Mouse (Mus musculus): Measurements from ENCODE around the gene Cnnm1.
"Not testable (repeated sequence)": the region's sequence is repeated elsewhere in the genome, so short reads cannot be mapped to it uniquely, and the experiment has no call there.

Cnnm1 gene

GRCm38 (mm10) chr19:43465601-43466255 is 25.5 kb downstream of the Cnnm1 start:
- DNase-seq: no peak

- no peak for DNase-seq
These were observed 27.9 kb downstream of the Cnnm1 start for GRCm38 (mm10) chr19:43467927-43468685.

- DNase-seq: no peak
These were observed 29.1 kb downstream of the Cnnm1 start for GRCm38 (mm10) chr19:43469333-43469732.

DNA sequence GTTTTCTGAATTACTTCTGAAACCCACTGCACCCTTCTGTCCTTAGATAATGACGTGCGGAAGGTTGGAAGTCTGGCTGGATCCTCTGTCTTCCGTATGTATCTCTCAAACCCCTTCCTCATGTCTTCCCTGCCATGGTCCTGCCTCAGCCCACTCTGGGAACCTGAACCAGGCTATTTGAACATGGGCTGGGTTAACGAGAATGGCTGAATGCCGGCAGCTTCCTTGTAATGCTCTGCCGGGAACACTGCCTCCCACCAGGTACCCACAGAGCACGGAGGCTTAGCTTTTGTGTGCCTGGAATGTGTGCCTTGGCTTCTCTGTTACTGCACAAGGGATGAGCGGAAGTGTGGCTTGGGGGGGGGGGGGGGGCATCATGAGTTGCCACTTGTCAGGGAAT is 32.1 kb downstream of the Cnnm1 start:
- DNase-seq: no peak

- DNase-seq: no peak
These were observed 32.5 kb downstream of the Cnnm1 start for GRCm38 (mm10) chr19:43472781-43473180.

DNA sequence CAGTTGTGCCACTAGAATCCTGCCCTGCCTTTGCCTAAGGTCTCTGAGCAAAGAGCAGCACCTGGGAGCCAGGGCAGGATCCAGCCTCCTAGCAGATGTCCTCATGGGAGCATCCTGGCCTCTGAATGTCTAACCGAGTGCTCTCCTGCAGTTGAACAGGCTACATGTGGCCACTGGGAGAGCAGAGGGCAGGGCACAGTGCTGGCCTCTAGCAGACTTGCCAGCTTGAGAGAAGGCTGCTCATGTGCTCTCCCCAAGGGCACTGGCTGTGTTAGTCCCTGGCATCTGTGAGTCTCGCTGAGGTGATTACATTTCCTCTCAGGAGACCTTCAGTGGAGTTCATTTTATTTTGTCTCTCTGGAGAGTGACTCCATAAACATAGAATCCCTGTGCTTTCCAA is 35.4 kb downstream of the Cnnm1 start:
- no peak for DNase-seq

DNA sequence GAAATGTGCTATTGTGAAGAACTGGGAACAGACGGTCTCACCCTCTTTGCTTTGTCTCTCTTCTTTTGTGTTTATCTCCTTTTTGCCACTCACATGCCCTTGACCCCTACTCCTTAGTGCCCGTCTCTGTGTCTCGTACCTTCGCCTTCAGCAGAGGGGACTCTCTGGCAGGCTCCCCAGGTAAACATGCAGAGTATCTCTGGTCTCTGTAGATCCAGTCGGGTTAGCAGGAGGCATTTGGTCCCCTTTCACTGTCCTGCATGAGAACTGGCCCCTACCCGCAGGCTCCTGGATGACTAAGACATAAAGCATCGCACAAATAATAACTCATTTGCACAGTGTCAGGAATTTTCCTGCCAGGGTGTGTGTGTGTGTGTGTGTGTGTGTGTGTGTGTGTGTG is 35.8 kb downstream of the Cnnm1 start:
- DNase-seq: no peak

- DNase-seq: no peak
These were observed 37.2 kb downstream of the Cnnm1 start for GRCm38 (mm10) chr19:43477436-43477835.

DNA sequence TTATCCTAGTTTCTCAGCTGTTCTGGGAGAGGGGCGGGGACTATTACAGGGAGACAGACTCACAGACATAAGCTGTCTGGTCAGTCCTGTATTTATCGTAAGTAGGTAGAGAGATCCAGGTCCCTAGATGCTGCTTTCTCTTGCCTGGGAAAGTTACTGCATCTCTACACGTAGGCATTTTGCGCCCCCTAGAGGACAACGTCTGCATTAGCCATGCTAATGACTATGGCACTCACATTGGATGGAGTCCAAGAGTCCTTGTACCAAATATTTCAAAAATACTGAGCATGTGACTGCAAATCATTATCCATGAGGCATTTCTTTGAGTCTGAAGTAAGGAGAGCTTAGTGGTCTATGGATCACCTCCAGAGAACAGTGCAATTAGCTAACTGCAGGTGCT is 38.7 kb downstream of the Cnnm1 start:
- peak; percentile 41 to 65 for DNase-seq

DNA sequence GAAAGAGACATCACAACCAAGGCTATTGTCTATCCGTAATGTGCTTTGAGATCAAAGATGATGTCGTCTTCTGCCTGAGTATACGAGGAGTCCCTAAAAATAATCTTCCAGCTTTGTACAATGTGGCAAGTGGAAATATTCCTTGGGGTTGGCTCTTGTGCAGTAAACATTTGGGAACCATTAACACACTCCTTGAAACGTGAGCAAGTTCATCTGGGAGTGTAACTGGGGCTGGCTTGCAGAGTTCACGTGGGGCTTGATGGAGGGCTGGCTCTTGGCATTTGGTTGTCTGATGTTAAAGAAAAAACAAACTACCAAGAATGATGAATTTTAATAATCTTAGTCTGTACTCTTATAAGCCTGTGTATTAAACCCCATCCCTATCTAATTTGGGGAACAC is 39.2 kb downstream of the Cnnm1 start:
- no peak for DNase-seq

GRCm38 (mm10) chr19:43480512-43480911 is 40.3 kb downstream of the Cnnm1 start:
- DNase-seq: no peak

- peak in 1 of 2 experiments; percentile 39 for DNase-seq
These were observed 47.2 kb downstream of the Cnnm1 start for GRCm38 (mm10) chr19:43487429-43487828.

- DNase-seq: not testable (repeated sequence)
These were observed 53.1 kb downstream of the Cnnm1 start for GRCm38 (mm10) chr19:43493316-43493715.

GRCm38 (mm10) chr19:43493878-43494277 is 53.6 kb downstream of the Cnnm1 start:
- DNase-seq: no peak

- no peak for DNase-seq
These were observed 54.7 kb downstream of the Cnnm1 start for GRCm38 (mm10) chr19:43494914-43495313.

DNA sequence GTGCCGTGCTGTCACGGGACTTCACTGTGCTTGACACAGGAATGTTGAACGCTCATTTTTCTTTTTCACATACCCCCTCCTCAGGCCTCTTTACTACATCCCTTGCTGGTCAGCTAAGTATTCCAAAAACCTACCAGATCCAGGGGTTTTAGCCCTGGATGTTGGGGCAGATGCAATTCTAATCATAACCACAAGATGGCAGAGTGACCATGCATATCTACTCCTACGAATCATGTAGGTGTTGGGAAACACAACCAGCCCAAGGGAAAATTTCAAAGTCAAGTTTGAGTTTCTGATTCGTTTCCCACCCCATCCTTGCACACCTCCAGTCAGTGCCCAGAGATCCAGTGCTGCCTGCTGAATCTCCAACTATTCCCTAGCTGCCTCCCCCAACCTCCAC is 55.6 kb downstream of the Cnnm1 start:
- peak in 1 of 2 experiments; percentile 52 for DNase-seq

DNA sequence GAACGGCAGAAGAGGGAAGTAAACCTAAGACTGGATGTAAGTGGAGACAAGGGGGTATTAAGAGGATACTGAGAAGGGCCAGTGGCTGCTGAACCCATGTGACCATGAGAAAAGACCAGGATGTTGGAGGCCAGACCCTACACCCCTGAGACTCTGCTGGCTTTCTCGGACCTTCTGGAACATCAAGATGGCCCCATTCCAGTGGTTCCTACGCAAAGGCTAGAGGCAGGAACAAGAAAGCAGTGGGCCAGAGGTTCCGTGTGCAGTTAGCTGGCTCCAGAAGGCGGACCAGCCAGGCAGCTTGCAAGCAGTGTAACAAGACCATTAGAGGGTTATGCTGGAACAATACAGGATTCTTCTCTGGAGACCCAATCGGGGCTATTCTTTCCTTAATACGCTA is 57.2 kb downstream of the Cnnm1 start:
- no peak for DNase-seq

- no peak for DNase-seq
These were observed 58.6 kb downstream of the Cnnm1 start for GRCm38 (mm10) chr19:43498874-43499273.

DNA sequence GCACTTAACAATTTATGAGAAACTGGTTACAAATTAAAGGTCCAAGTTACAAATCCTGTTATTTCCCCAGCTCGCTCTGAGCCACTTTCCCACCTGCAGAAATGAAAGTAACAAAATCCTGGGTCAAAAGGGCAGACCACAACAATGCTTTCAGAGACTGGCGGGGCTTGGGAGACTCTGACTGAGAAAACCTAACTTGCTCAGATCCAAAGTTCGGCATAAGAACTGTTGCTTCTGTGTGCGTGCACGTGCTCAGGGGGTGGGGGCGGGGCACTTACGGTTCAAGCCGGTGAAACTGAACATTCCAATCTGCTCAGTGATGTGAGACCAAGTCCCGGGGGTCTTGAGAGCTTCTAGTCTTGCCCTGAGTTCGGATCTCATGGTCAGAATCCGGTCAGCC is 62.4 kb downstream of the Cnnm1 start:
- DNase-seq: no peak

DNA sequence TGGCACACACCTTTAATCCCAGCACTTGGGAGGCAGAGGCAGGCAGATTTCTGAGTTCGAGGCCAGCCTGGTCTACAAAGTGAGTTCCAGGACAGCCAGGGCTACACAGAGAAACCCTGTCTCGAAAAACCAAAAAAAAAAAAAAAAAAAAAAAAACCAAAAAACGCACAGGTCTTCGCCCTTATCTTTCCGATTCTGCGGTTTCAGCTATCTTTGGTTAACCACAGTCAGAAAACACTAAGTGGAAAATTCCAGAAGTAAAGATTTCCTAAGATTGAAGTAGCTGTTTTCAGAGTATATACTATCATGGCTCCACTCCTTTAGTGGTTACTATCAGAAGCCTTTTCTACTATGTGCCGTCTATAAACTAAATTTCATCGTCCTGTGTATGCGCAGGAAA is 63.4 kb downstream of the Cnnm1 start:
- DNase-seq: not testable (repeated sequence)

GRCm38 (mm10) chr19:43505441-43505840 is 65.2 kb downstream of the Cnnm1 start:
- DNase-seq: no peak

GRCm38 (mm10) chr19:43510436-43511220 is 70.4 kb downstream of the Cnnm1 start:
- DNase-seq: no peak
